Mouse (Mus musculus) cerebellum, adult 18-20 months (tissue): Measurements from ENCODE around the gene Sncb.

Source experiments
- DNase-seq, 2 experiments: peaks; one replicate each; pipeline ENCODE4 v3.0.0; 2021

Gene Sncb

GRCm38 (mm10) chr13:54781086-54781485 is 14.7 kb upstream of the Sncb start:
- DNase-seq = no peak

- DNase-seq = peak; percentile 80 to 87
Observed at GRCm38 (mm10) chr13:54780592-54780991, 14.2 kb upstream of the Sncb start.

- no peak for DNase-seq
Observed at GRCm38 (mm10) chr13:54767012-54767411, 617 bp upstream of the Sncb start.

GRCm38 (mm10) chr13:54765281-54766191 is 859 bp downstream of the Sncb start:
- DNase-seq = peak; percentile 64 to 74

GRCm38 (mm10) chr13:54760906-54761305 is 5.5 kb downstream of the Sncb start:
- DNase-seq = no peak

- DNase-seq = peak; percentile 65 to 68
Observed at GRCm38 (mm10) chr13:54760164-54760795, 6.1 kb downstream of the Sncb start.

GRCm38 (mm10) chr13:54759496-54759895 is 6.9 kb downstream of the Sncb start:
- DNase-seq = peak; percentile 44 to 54

- DNase-seq = peak; percentile 50 to 54
Observed at GRCm38 (mm10) chr13:54758756-54759470, 7.5 kb downstream of the Sncb start.

GRCm38 (mm10) chr13:54758045-54758755 is 8.2 kb downstream of the Sncb start:
- peak; percentile 96 to 97 for DNase-seq

- DNase-seq = peak; percentile 77 to 80
Observed at GRCm38 (mm10) chr13:54757093-54757830, 9.1 kb downstream of the Sncb start.

GRCm38 (mm10) chr13:54756156-54756712 is 10.2 kb downstream of the Sncb start:
- DNase-seq = peak in 1 of 2 experiments; percentile 24

- DNase-seq = peak in 1 of 2 experiments; percentile 26
Observed at GRCm38 (mm10) chr13:54755201-54755830, 11.1 kb downstream of the Sncb start.

GRCm38 (mm10) chr13:54754169-54755080 is 12.0 kb downstream of the Sncb start:
- peak in 1 of 2 experiments; percentile 48 for DNase-seq

- DNase-seq = no peak
Observed at GRCm38 (mm10) chr13:54753733-54754132, 12.7 kb downstream of the Sncb start.

GRCm38 (mm10) chr13:54752656-54753055 is 13.7 kb downstream of the Sncb start:
- peak; percentile 69 to 73 for DNase-seq

- no peak for DNase-seq
Observed at GRCm38 (mm10) chr13:54750699-54751098, 15.7 kb downstream of the Sncb start.

GRCm38 (mm10) chr13:54749864-54750411 is 16.5 kb downstream of the Sncb start, which contains the start of gene Gprin1:
Gene Gprin1 (minus strand): TSS chr13:54749874.
- peak in 1 of 2 experiments; percentile 60 for DNase-seq

- DNase-seq = peak; percentile 78 to 93
Observed at GRCm38 (mm10) chr13:54749061-54749863, 17.1 kb downstream of the Sncb start.

- DNase-seq = peak in 1 of 2 experiments; percentile 61
Observed at GRCm38 (mm10) chr13:54748721-54749060, 17.7 kb downstream of the Sncb start.
